Mouse (Mus musculus) layer of hippocampus, adult 2 months (tissue): ENCODE measurements around the gene Col4a2. TPM values are rescaled to one million over a fixed set of nuclear protein-coding genes. Genes with fewer than 3 reads are reported as not detected.
A peak's percentile ranks its signal among the peaks of the same experiment; 100 is the strongest.

Experiments used
- DNase-seq, 2 experiments: peaks; one replicate each; pipeline ENCODE4 v3.0.0; 2022; ENCODE audit warnings: low spot score in 2 of 2
- H3K27ac ChIP-seq: fragments of 200-600 bp; 2 replicates; pipeline ENCODE4 v1.8.1; 2022
- H3K4me3 ChIP-seq: fragments of 200-600 bp; 2 replicates; pipeline ENCODE4 v1.8.1; 2022; ENCODE audit warnings: mild to moderate bottlenecking
- CTCF ChIP-seq: fragments of 200-600 bp; conservative IDR thresholded peaks from 2 replicates; pipeline ENCODE4 v1.8.1; 2022; ENCODE audit warnings: antibody characterized with exemption, mild to moderate bottlenecking, moderate library complexity
- total RNA-seq, 2 experiments: library from RNA; stranded (reverse); gene quantifications; 2 replicates each; pipeline ENCODE4 v1.2.3; 2021

The Col4a2 gene
- total RNA-seq, 2 experiments from 2014 or later: 53.7 to 55.4 TPM

DNA sequence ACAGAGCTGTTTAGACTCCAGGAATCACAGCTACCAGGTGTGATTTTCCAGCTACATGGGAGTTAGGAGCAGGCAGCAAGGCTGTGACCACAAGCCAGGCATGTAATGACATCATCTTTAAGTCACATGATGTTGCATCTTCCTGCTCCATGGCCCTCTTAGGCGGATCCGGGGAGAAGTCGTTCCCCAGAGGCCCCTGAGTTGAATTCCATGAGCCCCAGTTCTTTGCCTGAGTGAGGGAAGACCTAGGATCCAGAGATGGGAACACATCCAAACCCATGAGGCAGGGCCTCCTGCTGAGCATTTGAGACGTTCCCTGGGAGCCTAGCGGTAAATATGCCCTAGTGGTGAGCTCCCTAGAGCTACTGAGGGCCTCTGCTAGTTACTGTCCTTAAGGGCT, 99.8 kb downstream of the Col4a2 start:
- no peak for TF ChIP-seq CTCF
- Histone ChIP-seq H3K4me3 (no peak overlapping the region), H3K27ac (no peak overlapping the region)
- no peak for DNase-seq

DNA sequence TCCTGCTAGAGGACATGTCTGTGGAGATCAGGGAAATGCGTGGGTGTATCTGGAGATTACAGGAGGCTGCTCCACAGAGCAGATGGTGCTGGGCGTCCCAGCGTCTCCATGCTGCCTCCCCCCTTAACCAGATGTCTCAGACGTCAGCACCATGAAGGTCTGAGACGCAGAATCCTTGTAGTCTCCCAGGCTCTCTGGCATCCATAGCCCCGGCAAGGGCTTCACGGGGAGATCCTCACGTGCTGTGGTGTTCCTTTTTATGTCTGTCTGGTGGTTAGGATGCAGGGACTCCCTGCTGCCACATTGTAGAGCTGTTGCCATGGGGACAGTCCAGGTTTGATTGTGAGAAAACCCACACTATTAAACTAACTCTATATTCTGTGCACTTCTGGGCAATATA, 101.7 kb downstream of the Col4a2 start:
- Histone ChIP-seq H3K27ac (peak overlapping the region; percentile 40; the same call in 1 of the 2 replicates), H3K4me3 (no peak overlapping the region)
- no peak for TF ChIP-seq CTCF
- peak; percentile 46 to 81 for DNase-seq

DNA sequence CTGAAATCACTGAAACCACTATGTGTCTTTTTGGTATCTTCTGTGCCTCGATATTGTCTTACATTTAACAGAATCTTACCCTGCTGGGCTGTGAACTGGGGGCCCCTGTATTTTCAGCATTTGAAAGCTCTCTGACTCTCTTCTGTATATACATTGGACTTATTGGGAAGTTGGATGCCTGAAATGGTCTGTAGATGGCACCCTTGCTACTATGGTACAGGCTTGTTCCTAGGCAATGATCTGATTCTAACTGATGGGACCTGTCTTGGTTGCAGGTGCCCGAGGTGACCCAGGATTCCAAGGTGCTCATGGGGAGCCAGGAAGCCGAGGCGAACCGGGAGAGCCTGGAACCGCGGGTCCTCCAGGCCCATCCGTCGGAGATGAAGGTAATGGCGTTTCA, 102.5 kb downstream of the Col4a2 start:
- peak; percentile 61 for TF ChIP-seq CTCF
- peak overlapping the region; percentile 40; the same call in 1 of the 2 replicates for H3K27ac ChIP-seq
- H3K4me3 ChIP-seq: no peak overlapping the region
- no peak for DNase-seq

DNA sequence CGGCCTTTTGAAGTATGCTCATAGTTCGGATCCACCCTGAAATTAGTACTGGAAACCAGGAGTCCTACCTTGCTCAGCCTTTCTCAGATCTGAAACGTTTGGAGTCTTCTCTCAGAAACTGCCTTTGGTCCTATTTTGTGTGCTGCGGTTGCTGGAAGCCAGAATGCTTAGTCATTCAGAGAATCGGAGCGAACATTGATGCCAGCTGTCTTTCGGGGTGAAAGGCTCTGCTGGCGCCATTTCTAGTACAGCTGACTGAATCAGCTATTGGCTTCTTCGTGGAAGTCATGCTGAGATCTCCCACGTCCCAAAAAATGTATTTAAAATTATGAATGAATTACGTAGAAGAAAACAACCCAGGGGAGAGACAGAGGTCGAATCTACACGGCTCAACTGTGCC, 105.2 kb downstream of the Col4a2 start:
- H3K27ac ChIP-seq: peak overlapping the region; percentile 68
- DNase-seq: peak; percentile 59 to 64
- H3K4me3 ChIP-seq: no peak overlapping the region
- no peak for TF ChIP-seq CTCF

DNA sequence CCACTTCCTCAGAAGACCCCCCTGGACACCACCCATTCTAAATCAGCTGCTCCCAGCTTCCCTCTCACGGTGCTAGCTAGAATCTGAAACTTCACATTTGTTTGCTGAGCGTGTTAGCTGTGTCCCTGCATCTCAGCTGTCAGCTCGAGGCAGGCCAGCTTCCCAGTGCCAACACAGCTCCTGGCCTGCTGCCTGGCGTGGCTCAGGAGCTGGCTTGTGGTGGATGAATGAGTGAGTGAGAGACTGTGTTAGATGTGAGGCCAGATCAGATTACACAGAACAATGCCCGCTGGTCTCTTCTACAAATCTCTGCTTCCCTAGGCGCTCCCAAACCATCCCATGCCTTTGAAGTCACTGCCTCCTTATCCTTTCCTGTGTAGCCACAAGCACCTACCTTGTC, 106.6 kb downstream of the Col4a2 start:
- Histone ChIP-seq H3K27ac (peak overlapping the region; percentile 46), H3K4me3 (no peak overlapping the region)
- TF ChIP-seq CTCF: no peak
- peak; percentile 80 to 87 for DNase-seq

DNA sequence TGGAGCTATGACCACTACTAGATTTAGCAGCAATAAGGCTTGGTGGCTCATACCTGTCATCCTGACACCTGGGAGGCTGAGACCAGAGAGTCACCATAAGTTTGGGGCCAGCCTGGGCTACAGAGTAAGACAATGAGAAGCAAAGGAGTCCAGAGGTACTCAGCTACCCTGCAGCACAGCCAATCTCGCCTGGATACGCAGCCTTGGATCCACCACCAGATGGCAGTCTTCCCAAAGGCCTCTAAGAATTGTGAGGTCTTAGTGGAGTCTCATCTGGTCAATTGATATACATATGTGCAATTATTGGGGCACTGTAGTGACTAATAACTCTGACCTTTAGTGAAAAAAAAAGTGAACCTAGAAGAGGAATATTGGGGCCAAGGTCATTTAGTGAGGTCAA, 107.0 kb downstream of the Col4a2 start:
- Histone ChIP-seq H3K27ac (peak overlapping the region; percentile 46), H3K4me3 (no peak overlapping the region)
- peak; percentile 41 to 56 for DNase-seq
- TF ChIP-seq CTCF: peak; percentile 86

DNA sequence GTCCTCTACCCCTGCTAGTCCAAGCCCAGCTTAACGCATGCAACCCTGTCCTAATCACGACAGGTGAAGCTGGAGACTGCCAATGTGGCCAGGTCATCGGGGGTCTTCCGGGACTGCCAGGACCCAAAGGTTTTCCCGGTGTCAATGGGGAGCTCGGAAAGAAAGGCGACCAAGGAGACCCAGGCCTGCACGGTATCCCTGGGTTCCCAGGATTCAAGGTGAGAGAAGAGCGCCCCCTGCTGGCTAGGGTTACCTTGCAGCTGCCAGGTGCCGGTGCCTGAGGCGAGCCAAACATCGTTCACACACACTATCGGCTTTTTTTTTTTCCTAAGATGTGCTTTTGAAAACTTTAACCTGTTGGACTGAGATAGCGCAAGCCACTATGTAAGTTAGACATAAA, 108.5 kb downstream of the Col4a2 start:
- peak; percentile 90 for TF ChIP-seq CTCF
- peak in 1 of 2 experiments; percentile 68 for DNase-seq

DNA sequence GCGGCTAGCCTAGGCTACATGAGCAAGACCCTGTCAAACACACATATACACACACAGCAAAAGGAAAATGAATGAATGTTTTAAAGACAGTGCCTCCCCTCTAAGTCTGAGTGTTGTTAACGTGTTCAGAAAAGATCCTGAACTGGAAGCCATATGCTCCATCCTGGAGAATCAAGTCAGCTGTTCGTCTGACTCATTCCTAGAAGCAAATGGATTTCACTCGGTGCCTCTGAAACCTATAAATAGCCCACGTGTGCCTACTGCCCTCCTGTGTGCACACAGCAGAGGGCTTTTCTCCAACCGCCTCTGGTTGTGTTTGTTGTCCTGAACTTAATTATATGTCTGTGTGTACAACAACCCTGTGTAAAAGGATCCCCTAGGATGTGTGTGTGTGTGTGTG, 109.4 kb downstream of the Col4a2 start:
- peak; percentile 30 to 58 for DNase-seq
- no peak for TF ChIP-seq CTCF
- Histone ChIP-seq H3K4me3 (no peak overlapping the region), H3K27ac (no peak overlapping the region)

More for the DNA sequence above, 108.5 kb downstream of the Col4a2 start:
- Histone ChIP-seq H3K4me3 (no peak overlapping the region), H3K27ac (no peak overlapping the region)

DNA sequence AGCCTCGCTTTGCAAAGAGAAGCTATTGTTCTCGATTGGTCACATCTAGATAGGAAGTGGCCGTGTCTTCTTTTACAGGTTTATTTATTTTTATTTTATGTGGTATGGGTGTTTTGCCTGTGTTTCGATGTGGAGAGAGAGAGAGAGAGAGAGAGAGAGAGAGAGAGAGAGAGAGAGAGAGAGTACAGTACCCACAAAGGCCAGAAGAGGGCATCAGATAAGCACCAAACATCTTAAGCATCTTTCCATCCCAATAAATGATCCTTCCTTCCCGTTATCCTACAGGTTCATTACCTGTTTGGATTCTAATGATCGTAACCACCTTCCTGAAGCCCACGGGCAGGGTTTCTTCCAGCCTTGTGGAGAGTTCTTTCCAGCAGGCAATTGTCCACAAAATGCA, 110.5 kb downstream of the Col4a2 start:
- Histone ChIP-seq H3K4me3 (no peak overlapping the region), H3K27ac (no peak overlapping the region)
- no peak for DNase-seq
- peak; percentile 71 for TF ChIP-seq CTCF

DNA sequence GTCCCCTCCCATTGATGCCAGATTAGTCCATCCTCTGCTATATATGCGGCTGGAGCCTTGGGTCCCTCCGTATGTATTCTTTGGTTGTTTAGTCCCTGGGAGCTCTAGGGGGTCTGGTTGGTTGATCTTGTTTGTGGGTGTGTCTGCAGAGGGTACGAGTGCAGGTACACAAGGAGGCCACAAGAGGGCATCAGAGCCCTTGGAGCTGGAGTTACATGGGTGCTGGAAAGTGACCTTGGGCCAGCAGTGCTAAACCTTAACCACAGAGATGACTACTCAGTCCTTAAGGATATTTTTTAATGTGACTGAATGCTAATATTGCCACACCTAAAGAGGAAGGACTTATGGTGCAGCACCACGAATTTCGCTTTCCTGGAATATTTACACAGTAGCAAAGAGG, 118.1 kb downstream of the Col4a2 start:
- Histone ChIP-seq H3K27ac (no peak overlapping the region), H3K4me3 (no peak overlapping the region)
- TF ChIP-seq CTCF: peak; percentile 75
- DNase-seq: no peak

DNA sequence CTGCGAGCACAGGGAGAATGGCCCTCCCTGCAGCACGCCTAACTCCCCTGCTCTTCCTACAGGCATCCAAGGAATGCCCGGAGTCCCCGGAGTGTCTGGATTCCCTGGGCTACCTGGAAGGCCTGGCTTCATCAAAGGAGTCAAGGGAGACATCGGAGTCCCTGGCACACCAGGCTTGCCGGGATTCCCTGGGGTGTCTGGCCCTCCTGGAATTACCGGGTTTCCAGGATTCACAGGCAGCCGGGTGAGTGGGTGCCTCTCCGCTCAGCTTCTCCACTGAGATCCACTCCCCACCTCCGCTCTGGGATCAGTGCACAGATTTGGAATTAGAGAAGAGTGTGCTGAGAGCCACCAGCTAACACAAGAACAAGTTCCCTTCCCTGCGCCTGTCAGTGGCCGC, 125.3 kb downstream of the Col4a2 start:
- H3K27ac ChIP-seq: no peak overlapping the region
- peak; percentile 33 to 47 for DNase-seq
- H3K4me3 ChIP-seq: no peak overlapping the region
- TF ChIP-seq CTCF: no peak

DNA sequence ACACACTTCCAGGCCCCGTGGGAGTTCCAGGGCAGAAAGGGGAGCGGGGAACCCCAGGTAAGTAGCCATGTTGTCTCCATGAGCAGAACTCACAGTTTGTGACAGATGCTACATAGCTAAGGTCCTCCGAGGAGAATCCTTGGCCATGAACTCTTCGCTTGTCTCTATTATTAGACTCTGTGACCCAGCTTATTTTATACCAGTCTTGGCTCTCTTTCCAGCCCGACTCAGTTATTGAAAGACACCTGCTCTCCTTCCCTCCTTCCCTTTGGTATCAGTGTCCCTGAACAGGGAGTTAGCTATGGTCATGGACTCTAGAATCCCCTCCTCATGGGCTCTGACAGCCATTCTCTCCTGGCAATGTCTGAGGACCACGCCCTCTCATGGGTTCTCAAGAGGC, 128.7 kb downstream of the Col4a2 start:
- H3K27ac ChIP-seq: no peak overlapping the region
- H3K4me3 ChIP-seq: no peak overlapping the region
- DNase-seq: no peak
- TF ChIP-seq CTCF: no peak

DNA sequence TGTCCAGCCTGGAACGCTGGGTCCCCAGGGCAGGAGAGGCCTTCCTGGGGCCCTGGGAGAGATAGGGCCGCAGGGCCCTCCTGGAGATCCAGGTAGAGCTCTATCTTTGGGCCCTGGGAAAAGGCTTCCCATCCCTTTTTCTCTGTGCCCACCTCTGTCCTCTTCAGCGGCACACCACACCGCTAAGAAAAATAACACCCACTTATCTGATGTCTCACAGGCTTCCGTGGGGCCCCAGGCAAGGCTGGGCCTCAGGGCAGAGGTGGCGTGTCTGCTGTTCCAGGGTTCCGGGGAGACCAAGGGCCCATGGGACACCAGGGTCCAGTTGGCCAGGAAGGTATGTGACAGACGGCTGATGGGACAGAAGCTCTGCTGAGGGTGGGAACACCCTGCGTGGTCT, 131.0 kb downstream of the Col4a2 start:
- no peak for DNase-seq
- Histone ChIP-seq H3K27ac (no peak overlapping the region), H3K4me3 (no peak overlapping the region)
- no peak for TF ChIP-seq CTCF

DNA sequence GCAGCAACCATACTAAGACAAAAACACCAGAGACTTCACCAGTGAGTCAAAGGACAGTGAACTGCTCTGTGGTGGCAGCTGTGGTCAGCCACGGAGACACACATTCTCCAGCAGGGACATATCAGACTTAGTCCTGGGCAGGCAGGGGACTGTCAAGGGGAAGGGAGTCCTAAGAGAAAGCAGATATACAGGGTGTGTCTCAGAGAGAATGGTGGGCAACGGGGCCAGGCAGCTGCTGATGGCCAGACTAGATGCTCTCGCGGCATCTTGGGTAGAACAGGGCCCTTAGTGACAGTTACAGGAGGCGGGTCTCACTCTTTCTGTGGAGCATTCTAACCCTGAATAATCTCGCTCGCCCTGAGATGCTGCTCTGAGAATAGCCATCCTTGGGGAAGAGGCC, 131.6 kb downstream of the Col4a2 start:
- Histone ChIP-seq H3K27ac (no peak overlapping the region), H3K4me3 (no peak overlapping the region)
- no peak for DNase-seq
- TF ChIP-seq CTCF: no peak

DNA sequence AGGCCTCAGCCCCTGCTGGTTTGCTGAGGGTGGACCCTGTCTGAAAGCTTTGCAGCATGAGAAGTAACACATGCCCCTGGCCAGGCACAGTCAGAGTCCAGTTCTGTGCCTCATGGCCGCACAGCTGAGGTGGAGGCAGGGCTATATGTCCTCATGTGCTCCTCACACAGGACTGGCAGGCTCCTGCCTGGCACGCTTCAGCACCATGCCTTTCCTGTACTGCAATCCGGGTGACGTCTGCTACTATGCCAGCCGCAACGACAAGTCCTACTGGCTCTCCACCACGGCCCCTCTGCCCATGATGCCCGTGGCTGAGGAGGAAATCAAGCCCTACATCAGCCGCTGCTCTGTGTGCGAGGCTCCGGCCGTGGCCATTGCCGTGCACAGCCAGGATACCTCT, 133.2 kb downstream of the Col4a2 start:
- TF ChIP-seq CTCF: no peak
- no peak for DNase-seq
- Histone ChIP-seq H3K27ac (no peak overlapping the region), H3K4me3 (no peak overlapping the region)
